Mouse (Mus musculus) left cerebral cortex, adult 11 months (tissue): ENCODE results near the gene Mmel1.
A peak's percentile ranks its signal among the peaks of the same experiment; 100 is the strongest.

Experiments used
- DNase-seq: peaks from one replicate; pipeline ENCODE4 v3.0.0; 2022; ENCODE audit warnings: low spot score

The Mmel1 gene

GRCm38 (mm10) chr4:154904185-154905071 lies 35.0 kb downstream of the Mmel1 start:
- peak; percentile 82 for DNase-seq

- DNase-seq, result peak; percentile 52
These were observed 38.4 kb downstream of the Mmel1 start for GRCm38 (mm10) chr4:154907833-154908232.

GRCm38 (mm10) chr4:154908490-154908889 lies 39.1 kb downstream of the Mmel1 start:
- no peak for DNase-seq

GRCm38 (mm10) chr4:154910606-154911522 lies 41.5 kb downstream of the Mmel1 start:
- no peak for DNase-seq

- no peak for DNase-seq
These were observed 42.3 kb downstream of the Mmel1 start for GRCm38 (mm10) chr4:154911644-154912043.

- DNase-seq, result no peak
These were observed 44.5 kb downstream of the Mmel1 start for GRCm38 (mm10) chr4:154913845-154914244.

- no peak for DNase-seq
These were observed 44.9 kb downstream of the Mmel1 start for GRCm38 (mm10) chr4:154914252-154914651.

- no peak for DNase-seq
These were observed 45.3 kb downstream of the Mmel1 start for GRCm38 (mm10) chr4:154914707-154915106.

GRCm38 (mm10) chr4:154915286-154915685 lies 45.9 kb downstream of the Mmel1 start:
- DNase-seq, result no peak

- no peak for DNase-seq
These were observed 47.3 kb downstream of the Mmel1 start for GRCm38 (mm10) chr4:154916662-154917061.

GRCm38 (mm10) chr4:154922291-154922690 lies 52.9 kb downstream of the Mmel1 start:
- DNase-seq, result no peak

GRCm38 (mm10) chr4:154922931-154923330 lies 53.5 kb downstream of the Mmel1 start:
- DNase-seq, result no peak

GRCm38 (mm10) chr4:154925413-154925812 lies 56.0 kb downstream of the Mmel1 start:
- DNase-seq, result no peak

GRCm38 (mm10) chr4:154926969-154927898 lies 57.8 kb downstream of the Mmel1 start:
- no peak for DNase-seq

GRCm38 (mm10) chr4:154927899-154928337 lies 58.5 kb downstream of the Mmel1 start:
- DNase-seq, result no peak

GRCm38 (mm10) chr4:154928395-154929087 lies 59.2 kb downstream of the Mmel1 start, which contains the start of gene Tnfrsf14:
Gene Tnfrsf14 (minus strand): TSS chr4:154928563.
- no peak for DNase-seq

GRCm38 (mm10) chr4:154929088-154929660 lies 59.8 kb downstream of the Mmel1 start:
- no peak for DNase-seq

GRCm38 (mm10) chr4:154933306-154933907 lies 64.0 kb downstream of the Mmel1 start:
- no peak for DNase-seq

- DNase-seq, result no peak
These were observed 65.4 kb downstream of the Mmel1 start for GRCm38 (mm10) chr4:154934800-154935199.

GRCm38 (mm10) chr4:154935788-154936187 lies 66.4 kb downstream of the Mmel1 start:
- DNase-seq, result no peak
